Mouse (Mus musculus) lung, postnatal 0 days (tissue): ENCODE results near the gene Dusp11. TPM values are rescaled to one million over a fixed set of nuclear protein-coding genes. Genes with fewer than 3 reads are reported as not detected.
A peak's percentile ranks its signal among the peaks of the same experiment; 100 is the strongest.
"Not testable (repeated sequence)": the region's sequence is repeated elsewhere in the genome, so short reads cannot be mapped to it uniquely, and the experiment has no call there.

ENCODE experiments used
- ATAC-seq: fragments of 200-750 bp; cut with Nextera tagmentation; 2 replicates; pipeline ENCODE4 v1.8.0; 2017; ENCODE audit warnings: moderate library complexity
- DNase-seq: peaks from one replicate; pipeline ENCODE4 v3.0.0-alpha.2; 2016; ENCODE audit warnings: low spot score
- H3K27ac ChIP-seq: fragments of 300-500 bp; sonication (generic); 2 replicates; pipeline ENCODE4 v1.5.1; 2014; ENCODE audit warnings: antibody characterized with exemption, mild to moderate bottlenecking, low read length, mixed read lengths
- H3K27me3 ChIP-seq: fragments of 300-500 bp; sonication (generic); replicated peaks from 2 replicates; pipeline ENCODE4 v1.6.1; 2014; ENCODE audit warnings: low read length, mixed read lengths; ENCODE audit not compliant: insufficient read depth
- H3K36me3 ChIP-seq: fragments of 300-500 bp; sonication (generic); 2 replicates; pipeline ENCODE4 v1.6.1; 2014; ENCODE audit warnings: low read length, mixed read lengths; ENCODE audit not compliant: insufficient read depth
- H3K4me1 ChIP-seq: fragments of 300-500 bp; sonication (generic); 2 replicates; pipeline ENCODE4 v1.6.1; 2014; ENCODE audit warnings: antibody characterized with exemption, low read depth, low read length, mixed read lengths; ENCODE audit not compliant: insufficient read depth
- H3K4me2 ChIP-seq: fragments of 300-500 bp; sonication (generic); replicated peaks from 2 replicates; pipeline ENCODE4 v1.6.1; 2014; ENCODE audit warnings: low read depth, mild to moderate bottlenecking, low read length, moderate library complexity, mixed read lengths
- H3K4me3 ChIP-seq: fragments of 300-500 bp; sonication (generic); 2 replicates; pipeline ENCODE4 v1.5.1; 2014; ENCODE audit warnings: low read depth, low read length
- H3K9ac ChIP-seq: fragments of 300-500 bp; sonication (generic); replicated peaks from 2 replicates; pipeline ENCODE4 v1.6.1; 2014; ENCODE audit warnings: low read depth, mild to moderate bottlenecking
- H3K9me3 ChIP-seq: fragments of 300-500 bp; sonication (generic); 2 replicates; pipeline ENCODE4 v1.6.1; 2016; ENCODE audit warnings: low read length, mixed read lengths
- CTCF ChIP-seq: IDR thresholded peaks from 2 replicates; pipeline ENCODE4 v1.5.1; 2016; ENCODE audit warnings: antibody characterized with exemption, mild to moderate bottlenecking
- WGBS: fragments of 180-500 bp; shearing (Covaris S2); extraction: QIAGEN DNeasy Blood & Tissue Kit; methylation state at CpG from one replicate; pipeline ENCODE4 v1.1.7; 2014; 5-methylcytosine and 5-hydroxymethylcytosine counted together
- polyA plus RNA-seq: library from polyadenylated mRNA; unstranded; fragments of >200 nt; fragmentation: Nextera tagmentation; extraction: Ambion mirVana; gene quantifications from 2 replicates; pipeline ENCODE4 v1.2.1, GENCODE M21; 2015

The Dusp11 gene
- polyA plus RNA-seq, 1 experiment from 2014 or later = 32.0 TPM

DNA sequence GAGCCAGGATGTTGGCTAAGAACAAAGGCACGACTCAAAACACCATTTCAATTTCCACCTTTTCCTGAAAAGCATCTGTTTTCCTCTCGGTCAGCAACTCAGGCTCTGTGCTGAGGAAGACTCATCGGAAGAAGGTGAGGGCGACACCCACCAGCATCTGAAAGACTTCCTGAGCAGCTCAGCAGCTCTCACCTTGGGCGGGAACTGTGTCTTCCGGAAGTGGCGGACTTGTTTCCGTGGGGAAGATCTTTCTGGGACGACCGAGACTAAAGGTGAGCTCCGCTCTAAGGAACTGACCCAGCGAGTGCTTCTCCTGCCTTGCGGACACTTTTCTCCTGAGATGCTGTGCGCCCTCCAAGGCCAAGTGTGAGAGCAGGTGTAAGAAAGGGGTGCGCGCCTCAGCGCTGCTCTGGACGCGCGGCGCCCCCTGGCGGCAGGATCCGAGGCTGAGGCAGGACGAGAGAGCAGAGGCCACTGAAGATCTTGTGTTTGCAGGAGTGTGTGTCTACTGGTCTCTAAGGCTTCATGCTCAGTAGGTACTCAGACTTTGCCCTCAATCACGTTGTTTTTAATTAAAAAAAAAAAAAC, 66.3 kb downstream of the Dusp11 start:
- not testable (repeated sequence) for H3K4me2 ChIP-seq, H3K9me3 ChIP-seq, H3K36me3 ChIP-seq, H3K27me3 ChIP-seq, H3K27ac ChIP-seq, DNase-seq, ATAC-seq, H3K9ac ChIP-seq, H3K4me1 ChIP-seq, H3K4me3 ChIP-seq
- 68% methylated on average over 25 of the region's 25 CpGs for WGBS
- TF ChIP-seq CTCF = peak; percentile 66

Other genes with a start within 250 kb of the Dusp11 start
- not detected in 2 replicates for gene Nat8f7, start 248.5 kb downstream of the Dusp11 start, polyA plus RNA-seq
- gene Nat8f3, start 195.9 kb downstream of the Dusp11 start, polyA plus RNA-seq = not detected in 2 replicates
- gene Nat8f6, start 140.7 kb downstream of the Dusp11 start, polyA plus RNA-seq = not detected in 2 replicates
- 0.19 TPM in 1 of 2 replicates, not detected in the other for gene Nat8f5, start 140.7 kb downstream of the Dusp11 start, polyA plus RNA-seq
- not detected in 2 replicates for gene Nat8, start 129.6 kb downstream of the Dusp11 start, polyA plus RNA-seq
- gene Nat8f2, start 92.5 kb downstream of the Dusp11 start, polyA plus RNA-seq = not detected in 2 replicates
- 2.6 and 2.7 TPM in 2 replicates for gene Nat8f4, start 56.8 kb downstream of the Dusp11 start, polyA plus RNA-seq
- 23.8 and 26.2 TPM in 2 replicates for gene Tprkb, start 49.8 kb downstream of the Dusp11 start, polyA plus RNA-seq
- gene Nat8f1, start 46.0 kb downstream of the Dusp11 start, polyA plus RNA-seq = 8.0 and 11.2 TPM in 2 replicates
- not detected in 2 replicates for gene Figla, start 54.5 kb upstream of the Dusp11 start, polyA plus RNA-seq
- 0.40 and 0.84 TPM in 2 replicates for gene Add2, start 67.0 kb upstream of the Dusp11 start, polyA plus RNA-seq
- 1.9 and 2.3 TPM in 2 replicates for gene Tgfa, start 233.6 kb upstream of the Dusp11 start, polyA plus RNA-seq